Mouse (Mus musculus): ENCODE measurements around the gene Mtus2.
"Not testable (repeated sequence)": the region's sequence is repeated elsewhere in the genome, so short reads cannot be mapped to it uniquely, and the experiment has no call there.

Mtus2 gene

GRCm38 (mm10) chr5:148280321-148280720 is 323.2 kb downstream of the Mtus2 start:
- DNase-seq (ENCODE audit: low spot score in 2 of 2): peak in 1 of 2 experiments; percentile 8

- DNase-seq (ENCODE audit: low spot score in 2 of 2): no peak
These were observed 325.0 kb downstream of the Mtus2 start for GRCm38 (mm10) chr5:148282093-148282492.

GRCm38 (mm10) chr5:148282631-148283030 is 325.5 kb downstream of the Mtus2 start:
- no peak for DNase-seq (ENCODE audit: low spot score in 2 of 2)

GRCm38 (mm10) chr5:148283177-148283576 is 326.1 kb downstream of the Mtus2 start:
- no peak for DNase-seq (ENCODE audit: low spot score in 2 of 2)

GRCm38 (mm10) chr5:148283584-148283983 is 326.5 kb downstream of the Mtus2 start:
- no peak for DNase-seq (ENCODE audit: low spot score in 2 of 2)

- no peak for DNase-seq (ENCODE audit: low spot score in 2 of 2)
These were observed 330.4 kb downstream of the Mtus2 start for GRCm38 (mm10) chr5:148287529-148287928.

- DNase-seq (ENCODE audit: low spot score in 2 of 2): no peak
These were observed 331.7 kb downstream of the Mtus2 start for GRCm38 (mm10) chr5:148288804-148289203.

- DNase-seq (ENCODE audit: low spot score in 2 of 2): no peak
These were observed 332.8 kb downstream of the Mtus2 start for GRCm38 (mm10) chr5:148289951-148290350.

- DNase-seq (ENCODE audit: low spot score in 2 of 2): no peak
These were observed 335.7 kb downstream of the Mtus2 start for GRCm38 (mm10) chr5:148292862-148293261.

GRCm38 (mm10) chr5:148293346-148293745 is 336.2 kb downstream of the Mtus2 start:
- no peak for DNase-seq (ENCODE audit: low spot score in 2 of 2)

- no peak for DNase-seq (ENCODE audit: low spot score in 2 of 2)
These were observed 345.8 kb downstream of the Mtus2 start for GRCm38 (mm10) chr5:148302968-148303367.

GRCm38 (mm10) chr5:148304112-148304511 is 347.0 kb downstream of the Mtus2 start:
- DNase-seq (ENCODE audit: low spot score in 2 of 2): no peak

GRCm38 (mm10) chr5:148310790-148311189 is 353.7 kb downstream of the Mtus2 start:
- DNase-seq (ENCODE audit: low spot score in 2 of 2): peak in 1 of 2 experiments; percentile 17

- DNase-seq (ENCODE audit: low spot score in 2 of 2): no peak
These were observed 355.3 kb downstream of the Mtus2 start for GRCm38 (mm10) chr5:148312443-148312842.

GRCm38 (mm10) chr5:148314931-148315330 is 357.8 kb downstream of the Mtus2 start:
- no peak for DNase-seq (ENCODE audit: low spot score in 2 of 2)

- DNase-seq (ENCODE audit: low spot score in 2 of 2): peak in 1 of 2 experiments; percentile 29
These were observed 368.3 kb downstream of the Mtus2 start for GRCm38 (mm10) chr5:148325317-148325885.

GRCm38 (mm10) chr5:148326295-148326694 is 369.2 kb downstream of the Mtus2 start:
- not testable (repeated sequence) for DNase-seq (ENCODE audit: low spot score in 2 of 2)

- DNase-seq (ENCODE audit: low spot score in 2 of 2): no peak
These were observed 371.9 kb downstream of the Mtus2 start for GRCm38 (mm10) chr5:148328982-148329381.

GRCm38 (mm10) chr5:148331229-148331776 is 374.2 kb downstream of the Mtus2 start:
- no peak for DNase-seq (ENCODE audit: low spot score in 2 of 2)

GRCm38 (mm10) chr5:148331926-148332621 is 375.0 kb downstream of the Mtus2 start:
- no peak for DNase-seq (ENCODE audit: low spot score in 2 of 2)

- DNase-seq (ENCODE audit: low spot score in 2 of 2): peak; percentile 54 to 63
These were observed 375.5 kb downstream of the Mtus2 start for GRCm38 (mm10) chr5:148332622-148332974.

- DNase-seq (ENCODE audit: low spot score in 2 of 2): no peak
These were observed 382.0 kb downstream of the Mtus2 start for GRCm38 (mm10) chr5:148339126-148339525.

- DNase-seq (ENCODE audit: low spot score in 2 of 2): peak; percentile 11 to 18
These were observed 385.1 kb downstream of the Mtus2 start for GRCm38 (mm10) chr5:148342061-148342741.

All from spleen, postnatal 36 days (tissue).